Mouse (Mus musculus): Measurements from ENCODE around the gene Foxp1. TPM values are rescaled to one million over a fixed set of nuclear protein-coding genes. Genes with fewer than 3 reads are reported as not detected.

Foxp1 gene
- polyA plus RNA-seq, 1 experiment from 2014 or later = 141 TPM

GRCm38 (mm10) chr6:99135938-99136729, 386.4 kb downstream of the Foxp1 start:
- Histone ChIP-seq H3K27ac (no peak overlapping the region; the same call in 1 of the 2 replicates), H3K4me3 (no peak overlapping the region), H3K9ac (no peak overlapping the region; the same call in 1 of the 2 replicates), H3K36me3 (no peaks in the 10 kb centered on the region), H3K4me2 (replicated peaks) (peak overlapping the region; percentile 16; the same call in 1 of the 2 replicates), H3K4me1 (peaks cover 51% of the 10 kb centered on the region), H3K27me3 (no peaks in the 10 kb centered on the region), H3K9me3 (no peaks in the 10 kb centered on the region)
- no peak for ATAC-seq (ENCODE audit: low FRiP score, low read depth)
- 14% methylated on average over 11 of the region's 11 CpGs for WGBS

GRCm38 (mm10) chr6:99131815-99132214, 390.7 kb downstream of the Foxp1 start:
- H3K9me3 ChIP-seq = no peaks in the 10 kb centered on the region
- H3K27ac ChIP-seq = 0 out of 2 replicates have a peak overlapping the region, but pooled peaks have one; percentile 40
- H3K4me2 ChIP-seq (replicated peaks) = no peak overlapping the region
- no peaks in the 10 kb centered on the region for H3K27me3 ChIP-seq
- no peaks in the 10 kb centered on the region for H3K36me3 ChIP-seq
- no peak overlapping the region for H3K9ac ChIP-seq
- no peak for ATAC-seq (ENCODE audit: low FRiP score, low read depth)
- 40% methylated on average over 4 of the region's 4 CpGs for WGBS
- no peak overlapping the region for H3K4me3 ChIP-seq
- peaks cover 43% of the 10 kb centered on the region for H3K4me1 ChIP-seq

- ATAC-seq (ENCODE audit: low FRiP score, low read depth) = no peak
- Histone ChIP-seq H3K4me2 (replicated peaks) (no peak overlapping the region), H3K36me3 (no peaks in the 10 kb centered on the region), H3K9me3 (no peaks in the 10 kb centered on the region), H3K27me3 (no peaks in the 10 kb centered on the region), H3K4me3 (no peak overlapping the region), H3K9ac (no peak overlapping the region), H3K4me1 (peaks cover 33% of the 10 kb centered on the region), H3K27ac (peak overlapping the region; percentile 40)
- 57% methylated on average over 10 of the region's 10 CpGs for WGBS
Observed at GRCm38 (mm10) chr6:99130758-99131410, 391.6 kb downstream of the Foxp1 start.

- Histone ChIP-seq H3K9ac (no peak overlapping the region), H3K4me2 (replicated peaks) (no peak overlapping the region), H3K36me3 (no peaks in the 10 kb centered on the region), H3K4me3 (no peak overlapping the region), H3K27ac (no peak overlapping the region), H3K9me3 (no peaks in the 10 kb centered on the region), H3K4me1 (peaks cover 14% of the 10 kb centered on the region), H3K27me3 (no peaks in the 10 kb centered on the region)
- 80% methylated on average over 9 of the region's 9 CpGs for WGBS
- ATAC-seq (ENCODE audit: low FRiP score, low read depth) = no peak
Observed at GRCm38 (mm10) chr6:99126717-99127116, 395.8 kb downstream of the Foxp1 start.

- H3K27ac ChIP-seq = no peak overlapping the region
- H3K9ac ChIP-seq = no peak overlapping the region
- no peak overlapping the region for H3K4me3 ChIP-seq
- ATAC-seq (ENCODE audit: low FRiP score, low read depth) = no peak
- H3K36me3 ChIP-seq = no peaks in the 10 kb centered on the region
- no peaks in the 10 kb centered on the region for H3K9me3 ChIP-seq
- H3K4me2 ChIP-seq (replicated peaks) = no peak overlapping the region
- WGBS = 86% methylated on average over 8 of the region's 8 CpGs
- H3K27me3 ChIP-seq = no peaks in the 10 kb centered on the region
- peaks cover 9% of the 10 kb centered on the region for H3K4me1 ChIP-seq
Observed at GRCm38 (mm10) chr6:99120776-99121766, 401.4 kb downstream of the Foxp1 start.

- 40% methylated on average over 4 of the region's 4 CpGs for WGBS
- Histone ChIP-seq H3K9me3 (no peaks in the 10 kb centered on the region), H3K27me3 (no peaks in the 10 kb centered on the region), H3K36me3 (no peaks in the 10 kb centered on the region), H3K4me1 (peaks cover 9% of the 10 kb centered on the region), H3K9ac (no peak overlapping the region), H3K4me2 (replicated peaks) (no peak overlapping the region), H3K4me3 (no peak overlapping the region), H3K27ac (no peak overlapping the region)
- no peak for ATAC-seq (ENCODE audit: low FRiP score, low read depth)
Observed at GRCm38 (mm10) chr6:99118534-99118933, 404.0 kb downstream of the Foxp1 start.

GRCm38 (mm10) chr6:99117411-99117810, 405.1 kb downstream of the Foxp1 start:
- H3K27me3 ChIP-seq = no peaks in the 10 kb centered on the region
- WGBS = 86% methylated on average over 1 of the region's 1 CpGs

GRCm38 (mm10) chr6:99111856-99112255, 410.7 kb downstream of the Foxp1 start:
- 75% methylated on average over 4 of the region's 4 CpGs for WGBS
- Histone ChIP-seq H3K36me3 (no peaks in the 10 kb centered on the region), H3K4me3 (no peak overlapping the region), H3K27ac (no peak overlapping the region), H3K27me3 (no peaks in the 10 kb centered on the region), H3K4me2 (replicated peaks) (no peak overlapping the region), H3K4me1 (peaks cover 5% of the 10 kb centered on the region; the same call in 1 of the 2 replicates), H3K9ac (no peak overlapping the region), H3K9me3 (no peaks in the 10 kb centered on the region)
- ATAC-seq (ENCODE audit: low FRiP score, low read depth) = no peak

More at GRCm38 (mm10) chr6:99117411-99117810, 405.1 kb downstream of the Foxp1 start:
- Histone ChIP-seq H3K36me3 (no peaks in the 10 kb centered on the region), H3K4me3 (no peak overlapping the region), H3K9me3 (no peaks in the 10 kb centered on the region), H3K27ac (no peak overlapping the region), H3K9ac (no peak overlapping the region), H3K4me1 (peaks cover 10% of the 10 kb centered on the region), H3K4me2 (replicated peaks) (no peak overlapping the region)
- no peak for ATAC-seq (ENCODE audit: low FRiP score, low read depth)

GRCm38 (mm10) chr6:99108417-99108816, 414.1 kb downstream of the Foxp1 start:
- Histone ChIP-seq H3K9me3 (no peaks in the 10 kb centered on the region), H3K4me1 (peaks cover 27% of the 10 kb centered on the region), H3K27me3 (no peaks in the 10 kb centered on the region), H3K27ac (no peak overlapping the region), H3K4me2 (replicated peaks) (no peak overlapping the region), H3K36me3 (no peaks in the 10 kb centered on the region), H3K9ac (no peak overlapping the region), H3K4me3 (no peak overlapping the region)
- ATAC-seq (ENCODE audit: low FRiP score, low read depth) = no peak
- WGBS = 86% methylated on average over 4 of the region's 4 CpGs

- no peak for ATAC-seq (ENCODE audit: low FRiP score, low read depth)
- H3K4me2 ChIP-seq (replicated peaks) = no peak overlapping the region
- WGBS = 90% methylated on average over 6 of the region's 6 CpGs
Observed at GRCm38 (mm10) chr6:99107674-99108073, 414.8 kb downstream of the Foxp1 start.

GRCm38 (mm10) chr6:99107081-99107482, 415.4 kb downstream of the Foxp1 start:
- no peak for ATAC-seq (ENCODE audit: low FRiP score, low read depth)
- WGBS = 55% methylated on average over 6 of the region's 6 CpGs
- no peak overlapping the region for H3K27ac ChIP-seq
- no peak overlapping the region for H3K4me3 ChIP-seq
- H3K9ac ChIP-seq = no peak overlapping the region
- H3K9me3 ChIP-seq = no peaks in the 10 kb centered on the region
- peaks cover 29% of the 10 kb centered on the region for H3K4me1 ChIP-seq
- no peaks in the 10 kb centered on the region for H3K36me3 ChIP-seq
- H3K4me2 ChIP-seq (replicated peaks) = no peak overlapping the region
- H3K27me3 ChIP-seq = no peaks in the 10 kb centered on the region

More at GRCm38 (mm10) chr6:99107674-99108073, 414.8 kb downstream of the Foxp1 start:
- H3K27me3 ChIP-seq = no peaks in the 10 kb centered on the region
- H3K36me3 ChIP-seq = no peaks in the 10 kb centered on the region
- no peaks in the 10 kb centered on the region for H3K9me3 ChIP-seq
- H3K4me3 ChIP-seq = no peak overlapping the region
- no peak overlapping the region for H3K9ac ChIP-seq
- no peak overlapping the region for H3K27ac ChIP-seq
- peaks cover 33% of the 10 kb centered on the region for H3K4me1 ChIP-seq
